Mouse (Mus musculus) neural tube, embryonic 14.5 days (tissue): Measurements from ENCODE around the gene Slc38a3. TPM values are rescaled to one million over a fixed set of nuclear protein-coding genes. Genes with fewer than 3 reads are reported as not detected.

Experiments
- ATAC-seq: fragments of 200-750 bp; cut with Nextera tagmentation; 2 replicates; pipeline ENCODE4 v1.8.0; 2017; ENCODE audit warnings: low read depth, mild to moderate bottlenecking, moderate TSS enrichment, moderate library complexity
- H3K27ac ChIP-seq: fragments of 300-500 bp; sonication (generic); 2 replicates; pipeline ENCODE4 v1.5.1; 2014; ENCODE audit warnings: low read depth, mild to moderate bottlenecking, control low read depth, low read length, moderate library complexity, mixed read lengths
- H3K27me3 ChIP-seq: fragments of 300-500 bp; sonication (generic); 2 replicates; pipeline ENCODE4 v1.6.1; 2014; ENCODE audit warnings: low read length; ENCODE audit not compliant: control insufficient read depth, insufficient read depth
- H3K36me3 ChIP-seq: fragments of 300-500 bp; sonication (generic); 2 replicates; pipeline ENCODE4 v1.6.1; 2014; ENCODE audit warnings: low read length, mixed read lengths; ENCODE audit not compliant: control insufficient read depth, insufficient read depth
- H3K4me1 ChIP-seq: fragments of 300-500 bp; sonication (generic); 2 replicates; pipeline ENCODE4 v1.6.1; 2014; ENCODE audit warnings: low read length; ENCODE audit not compliant: control insufficient read depth, insufficient read depth
- H3K4me2 ChIP-seq: fragments of 300-500 bp; sonication (generic); 2 replicates; pipeline ENCODE4 v1.6.1; 2014; ENCODE audit warnings: mild to moderate bottlenecking, low read depth, low read length, control low read depth
- H3K4me3 ChIP-seq: fragments of 300-500 bp; sonication (generic); 2 replicates; pipeline ENCODE4 v1.5.1; 2014; ENCODE audit warnings: low read depth, low read length, control low read depth, mixed read lengths
- H3K9ac ChIP-seq: fragments of 300-500 bp; sonication (generic); replicated peaks from 2 replicates; pipeline ENCODE4 v1.6.1; 2014; ENCODE audit warnings: low read depth, mild to moderate bottlenecking, control low read depth, low read length, mixed read lengths
- H3K9me3 ChIP-seq: fragments of 300-500 bp; sonication (generic); 2 replicates; pipeline ENCODE4 v1.6.1; 2016; ENCODE audit warnings: low read length; ENCODE audit not compliant: control insufficient read depth
- WGBS: fragments of 180-500 bp; shearing (Covaris S2); extraction: QIAGEN DNeasy Blood & Tissue Kit; methylation state at CpG from one replicate; pipeline ENCODE4 v1.1.7; 2014; 5-methylcytosine and 5-hydroxymethylcytosine counted together
- polyA plus RNA-seq: library from polyadenylated mRNA; unstranded; fragments of >200 nt; fragmentation: Nextera tagmentation; extraction: Ambion mirVana; gene quantifications from 2 replicates; pipeline ENCODE4 v1.2.1, GENCODE M21; 2014

The Slc38a3 gene
- polyA plus RNA-seq, 1 experiment from 2014 or later, result 31.3 TPM

- no peak overlapping the region for H3K4me2 ChIP-seq
- H3K4me3 ChIP-seq, result no peak overlapping the region
- H3K27ac ChIP-seq, result no peak overlapping the region
- 82% methylated on average over 3 of the region's 3 CpGs for WGBS
- H3K9ac ChIP-seq, result no peak overlapping the region
- H3K4me1 ChIP-seq, result peaks cover 4% of the 10 kb centered on the region
- H3K9me3 ChIP-seq, result no peaks in the 10 kb centered on the region
- no peak for ATAC-seq
- no peaks in the 10 kb centered on the region for H3K27me3 ChIP-seq
- H3K36me3 ChIP-seq, result no peaks in the 10 kb centered on the region
Observed at GRCm38 (mm10) chr9:107648767-107649166, 20.6 kb downstream of the Slc38a3 start.

GRCm38 (mm10) chr9:107646975-107647374, 22.4 kb downstream of the Slc38a3 start:
- Histone ChIP-seq H3K27ac (no peak overlapping the region), H3K9me3 (no peaks in the 10 kb centered on the region), H3K36me3 (no peaks in the 10 kb centered on the region), H3K4me3 (no peak overlapping the region), H3K4me2 (no peak overlapping the region), H3K9ac (no peak overlapping the region), H3K27me3 (no peaks in the 10 kb centered on the region), H3K4me1 (peaks cover 4% of the 10 kb centered on the region)
- ATAC-seq, result no peak
- 89% methylated on average over 6 of the region's 6 CpGs for WGBS

GRCm38 (mm10) chr9:107645577-107645976, 23.8 kb downstream of the Slc38a3 start:
- Histone ChIP-seq H3K9me3 (no peaks in the 10 kb centered on the region), H3K4me1 (peaks cover 4% of the 10 kb centered on the region), H3K9ac (0 out of 2 replicates have a peak overlapping the region, but pooled peaks have one; percentile 21), H3K4me2 (no peak overlapping the region), H3K27ac (no peak overlapping the region), H3K4me3 (no peak overlapping the region), H3K36me3 (no peaks in the 10 kb centered on the region), H3K27me3 (no peaks in the 10 kb centered on the region)
- ATAC-seq, result peak; percentile 69; the same call in 1 of the 2 replicates
- 9% methylated on average over 5 of the region's 5 CpGs for WGBS

- H3K27me3 ChIP-seq, result no peaks in the 10 kb centered on the region
- H3K4me3 ChIP-seq, result no peak overlapping the region
Observed at GRCm38 (mm10) chr9:107645153-107645510, 24.2 kb downstream of the Slc38a3 start.

GRCm38 (mm10) chr9:107644495-107645152, 24.7 kb downstream of the Slc38a3 start:
- Histone ChIP-seq H3K27me3 (no peaks in the 10 kb centered on the region), H3K27ac (0 out of 2 replicates have a peak overlapping the region, but pooled peaks have one; percentile 45), H3K4me2 (peak overlapping the region; percentile 61), H3K36me3 (no peaks in the 10 kb centered on the region), H3K4me1 (peaks cover 4% of the 10 kb centered on the region), H3K9ac (peak overlapping the region; percentile 51; the same call in 1 of the 2 replicates), H3K4me3 (peak overlapping the region; percentile 33), H3K9me3 (no peaks in the 10 kb centered on the region)
- WGBS, result 6% methylated on average over 35 of the region's 35 CpGs
- ATAC-seq, result peak; percentile 84

More at GRCm38 (mm10) chr9:107645153-107645510, 24.2 kb downstream of the Slc38a3 start:
- Histone ChIP-seq H3K9ac (no peak overlapping the region; the same call in 1 of the 2 replicates), H3K4me1 (peaks cover 4% of the 10 kb centered on the region), H3K36me3 (no peaks in the 10 kb centered on the region), H3K9me3 (no peaks in the 10 kb centered on the region), H3K27ac (no peak overlapping the region), H3K4me2 (no peak overlapping the region; the same call in 1 of the 2 replicates)
- 52% methylated on average over 7 of the region's 7 CpGs for WGBS
- ATAC-seq, result peak; percentile 2; the same call in 1 of the 2 replicates

GRCm38 (mm10) chr9:107643544-107644214, 25.7 kb downstream of the Slc38a3 start:
- Histone ChIP-seq H3K4me1 (peaks cover 4% of the 10 kb centered on the region), H3K9me3 (no peaks in the 10 kb centered on the region), H3K36me3 (no peaks in the 10 kb centered on the region), H3K27ac (no peak overlapping the region), H3K4me2 (peak overlapping the region; percentile 61), H3K4me3 (no peak overlapping the region), H3K9ac (no peak overlapping the region), H3K27me3 (no peaks in the 10 kb centered on the region)
- WGBS, result 93% methylated on average over 13 of the region's 13 CpGs
- no peak for ATAC-seq

GRCm38 (mm10) chr9:107641666-107642065, 27.7 kb downstream of the Slc38a3 start:
- Histone ChIP-seq H3K4me3 (no peak overlapping the region), H3K27ac (no peak overlapping the region), H3K4me1 (peaks cover 11% of the 10 kb centered on the region), H3K36me3 (no peaks in the 10 kb centered on the region), H3K27me3 (no peaks in the 10 kb centered on the region), H3K4me2 (no peak overlapping the region), H3K9me3 (no peaks in the 10 kb centered on the region), H3K9ac (no peak overlapping the region)
- ATAC-seq, result no peak
- 29% methylated on average over 8 of the region's 8 CpGs for WGBS

- Histone ChIP-seq H3K27me3 (no peaks in the 10 kb centered on the region), H3K9ac (no peak overlapping the region), H3K36me3 (no peaks in the 10 kb centered on the region), H3K4me1 (peaks cover 14% of the 10 kb centered on the region), H3K4me3 (no peak overlapping the region), H3K9me3 (no peaks in the 10 kb centered on the region), H3K4me2 (no peak overlapping the region), H3K27ac (no peak overlapping the region)
- 57% methylated on average over 7 of the region's 8 CpGs for WGBS
- ATAC-seq, result no peak
Observed at GRCm38 (mm10) chr9:107640257-107640772, 29.0 kb downstream of the Slc38a3 start.

- no peaks in the 10 kb centered on the region for H3K9me3 ChIP-seq
- H3K4me2 ChIP-seq, result 0 out of 2 replicates have a peak overlapping the region, but pooled peaks have one; percentile 5
- peak; percentile 42; the same call in 1 of the 2 replicates for ATAC-seq
- peak overlapping the region; percentile 64 for H3K27ac ChIP-seq
- no peaks in the 10 kb centered on the region for H3K27me3 ChIP-seq
- no peaks in the 10 kb centered on the region for H3K36me3 ChIP-seq
- H3K4me1 ChIP-seq, result peaks cover 30% of the 10 kb centered on the region
- no peak overlapping the region for H3K4me3 ChIP-seq
- 12% methylated on average over 7 of the region's 7 CpGs for WGBS
- H3K9ac ChIP-seq, result no peak overlapping the region; the same call in 1 of the 2 replicates
Observed at GRCm38 (mm10) chr9:107637070-107637469, 32.3 kb downstream of the Slc38a3 start.
